Mouse (Mus musculus): Measurements from ENCODE around the gene Cacng3. TPM values are rescaled to one million over a fixed set of nuclear protein-coding genes. Genes with fewer than 3 reads are reported as not detected.

Cacng3 gene
- polyA plus RNA-seq, 1 experiment from 2014 or later: 9.3 TPM

GRCm38 (mm10) chr7:122793655-122794346 is 123.5 kb downstream of the Cacng3 start:
- no peak for ATAC-seq (ENCODE audit: low read depth)
- H3K36me3 ChIP-seq: no peaks in the 10 kb centered on the region
- no peak overlapping the region for H3K27ac ChIP-seq (replicated peaks)

GRCm38 (mm10) chr7:122795140-122795539 is 124.8 kb downstream of the Cacng3 start:
- no peak for ATAC-seq (ENCODE audit: low read depth)
- 92% methylated on average over 6 of the region's 6 CpGs for WGBS

More at GRCm38 (mm10) chr7:122793655-122794346, 123.5 kb downstream of the Cacng3 start:
- no peaks in the 10 kb centered on the region for H3K9me3 ChIP-seq
- no peaks in the 10 kb centered on the region for H3K27me3 ChIP-seq
- no peaks in the 10 kb centered on the region for H3K4me1 ChIP-seq (replicated peaks)
- H3K9ac ChIP-seq: no peak overlapping the region
- no peak overlapping the region for H3K4me2 ChIP-seq
- 22% methylated on average over 6 of the region's 6 CpGs for WGBS
- no peak overlapping the region for H3K4me3 ChIP-seq

GRCm38 (mm10) chr7:122800821-122801220 is 130.5 kb downstream of the Cacng3 start:
- Histone ChIP-seq H3K9ac (no peak overlapping the region), H3K36me3 (no peaks in the 10 kb centered on the region), H3K27me3 (no peaks in the 10 kb centered on the region), H3K4me3 (no peak overlapping the region), H3K27ac (replicated peaks) (no peak overlapping the region), H3K4me2 (no peak overlapping the region), H3K9me3 (no peaks in the 10 kb centered on the region), H3K4me1 (replicated peaks) (no peaks in the 10 kb centered on the region)
- 81% methylated on average over 2 of the region's 2 CpGs for WGBS
- no peak for ATAC-seq (ENCODE audit: low read depth)

More at GRCm38 (mm10) chr7:122795140-122795539, 124.8 kb downstream of the Cacng3 start:
- Histone ChIP-seq H3K27ac (replicated peaks) (no peak overlapping the region), H3K36me3 (no peaks in the 10 kb centered on the region), H3K9me3 (no peaks in the 10 kb centered on the region), H3K4me1 (replicated peaks) (no peaks in the 10 kb centered on the region), H3K27me3 (no peaks in the 10 kb centered on the region), H3K9ac (no peak overlapping the region), H3K4me2 (no peak overlapping the region), H3K4me3 (no peak overlapping the region)

- Histone ChIP-seq H3K9ac (no peak overlapping the region), H3K27me3 (no peaks in the 10 kb centered on the region), H3K9me3 (no peaks in the 10 kb centered on the region), H3K4me2 (no peak overlapping the region), H3K27ac (replicated peaks) (no peak overlapping the region), H3K36me3 (no peaks in the 10 kb centered on the region), H3K4me3 (no peak overlapping the region), H3K4me1 (replicated peaks) (no peaks in the 10 kb centered on the region)
- no peak for ATAC-seq (ENCODE audit: low read depth)
- 77% methylated on average over 9 of the region's 9 CpGs for WGBS
Measured at GRCm38 (mm10) chr7:122803839-122804496, 133.7 kb downstream of the Cacng3 start.

GRCm38 (mm10) chr7:122806531-122806930 is 136.2 kb downstream of the Cacng3 start:
- 71% methylated on average over 5 of the region's 5 CpGs for WGBS
- Histone ChIP-seq H3K4me2 (no peak overlapping the region), H3K9me3 (no peaks in the 10 kb centered on the region), H3K27me3 (no peaks in the 10 kb centered on the region), H3K4me1 (replicated peaks) (no peaks in the 10 kb centered on the region), H3K27ac (replicated peaks) (no peak overlapping the region), H3K4me3 (no peak overlapping the region), H3K9ac (no peak overlapping the region), H3K36me3 (no peaks in the 10 kb centered on the region)
- no peak for ATAC-seq (ENCODE audit: low read depth)

GRCm38 (mm10) chr7:122813724-122814123 is 143.4 kb downstream of the Cacng3 start:
- Histone ChIP-seq H3K27ac (replicated peaks) (no peak overlapping the region), H3K36me3 (no peaks in the 10 kb centered on the region), H3K4me2 (no peak overlapping the region), H3K9ac (no peak overlapping the region), H3K4me1 (replicated peaks) (no peaks in the 10 kb centered on the region), H3K27me3 (no peaks in the 10 kb centered on the region), H3K9me3 (no peaks in the 10 kb centered on the region), H3K4me3 (no peak overlapping the region)
- ATAC-seq (ENCODE audit: low read depth): no peak
- 72% methylated on average over 1 of the region's 1 CpGs for WGBS

- Histone ChIP-seq H3K4me3 (no peak overlapping the region), H3K9me3 (no peaks in the 10 kb centered on the region), H3K27ac (replicated peaks) (no peak overlapping the region), H3K4me2 (no peak overlapping the region), H3K4me1 (replicated peaks) (no peaks in the 10 kb centered on the region), H3K27me3 (no peaks in the 10 kb centered on the region), H3K36me3 (no peaks in the 10 kb centered on the region), H3K9ac (no peak overlapping the region)
- ATAC-seq (ENCODE audit: low read depth): no peak
- 86% methylated on average over 7 of the region's 7 CpGs for WGBS
Measured at GRCm38 (mm10) chr7:122817565-122817964, 147.3 kb downstream of the Cacng3 start.

Measured in neural tube, embryonic 13.5 days (tissue).